ENCODE assay signal across 9 mouse cellular contexts in the genomic region with DNA sequence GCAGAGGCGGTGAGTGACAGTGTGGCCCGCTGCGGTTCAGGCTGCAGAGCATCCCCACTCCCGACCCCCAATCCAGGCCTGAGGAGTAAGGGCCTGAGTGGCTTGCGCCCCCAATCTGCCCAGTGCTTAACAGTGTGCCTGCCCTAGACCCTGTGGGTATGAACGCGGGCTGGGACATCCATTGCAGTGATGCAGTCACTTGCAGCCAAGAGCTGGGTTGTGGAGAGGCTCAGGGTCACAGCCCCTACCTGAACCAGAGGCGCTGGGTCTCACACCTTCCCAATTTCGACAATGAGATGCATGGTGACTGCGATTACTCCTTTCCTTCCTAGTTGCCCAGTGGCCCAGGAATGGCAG. TPM values are rescaled to one million over a fixed set of nuclear protein-coding genes. Genes with fewer than 3 reads are reported as not detected.
A peak's percentile ranks its signal among the peaks of the same experiment; 100 is the strongest.
DNase-seq lines count a peak whose midpoint lies in the region; ATAC-seq and TF ChIP-seq lines count a peak whose summit lies in the region.
"Had no signal": no experiment of that assay in that cellular context is flagged by ENCODE, and none has a peak within 500 bp of the region (broad histone marks: within the 10 kb centered on the region; RNA-seq: fewer than 3 reads in every experiment).

No protein-coding gene starts in this region.

- no peaks in the 10 kb centered on the region for H3K36me3 ChIP-seq in heart, embryonic 14.5 days (ENCODE audit: control insufficient read depth, insufficient read depth, low read length)
- no peaks in the 10 kb centered on the region for H3K36me3 ChIP-seq in ES-E14 (ENCODE audit: control insufficient read depth, insufficient read depth, low read length, poor library complexity, severe bottlenecking)
- H3K36me3 ChIP-seq in forebrain, postnatal 0 days (ENCODE audit: insufficient read depth), result no peaks in the 10 kb centered on the region
- no peaks in the 10 kb centered on the region for H3K36me3 ChIP-seq in liver, postnatal 0 days (replicated peaks; ENCODE audit: insufficient read depth, low read length)

- intact Hi-C loops in heart, postnatal 10 days (cut with DNase I), result no loop called here

- peak overlapping the region; percentile 71 for H3K9ac ChIP-seq in heart, embryonic 14.5 days (ENCODE audit: low read length)
- H3K9ac ChIP-seq in ES-E14 (ENCODE audit: insufficient read depth, low read depth, low read length, poor library complexity, severe bottlenecking), result 0 out of 2 replicates have a peak overlapping the region, but pooled peaks have one; percentile 33
- H3K9ac ChIP-seq in forebrain, postnatal 0 days, result peak overlapping the region; percentile 65
- H3K9ac ChIP-seq in liver, postnatal 0 days (replicated peaks), result no peak overlapping the region

- no peak overlapping the region for H3K27ac ChIP-seq in heart, embryonic 14.5 days (replicated peaks in 1 of 2; ENCODE audit: control insufficient read depth in 1 of 2, insufficient read depth in 1 of 2, low read depth in 2 of 2, low read length in 2 of 2)
- no peak overlapping the region for H3K27ac ChIP-seq in ES-E14 (ENCODE audit: insufficient read depth, low read depth, low read length, poor library complexity, severe bottlenecking)
- H3K27ac ChIP-seq in forebrain, postnatal 0 days (ENCODE audit: low read depth, low read length), result no peak overlapping the region
- no peak overlapping the region for H3K27ac ChIP-seq in liver, postnatal 0 days (ENCODE audit: low read depth)

- no peak for TF ChIP-seq CTCF in forebrain, postnatal 0 days (IDR thresholded peaks at IDR 0.05; ENCODE audit: low read depth)
- no peak for TF ChIP-seq CTCF in liver, postnatal 0 days (IDR thresholded peaks at IDR 0.05; ENCODE audit: low read depth)

- peak overlapping the region; percentile 91 for H3K4me2 ChIP-seq in heart, embryonic 14.5 days (ENCODE audit: low read length)
- H3K4me2 ChIP-seq in forebrain, postnatal 0 days (ENCODE audit: low read depth), result peak overlapping the region; percentile 85
- no peak overlapping the region for H3K4me2 ChIP-seq in liver, postnatal 0 days (ENCODE audit: low read depth, low read length)

- ATAC-seq in heart, embryonic 14.5 days (ENCODE audit: insufficient number of reproducible peaks, insufficient read depth, low FRiP score, low read depth), result no peak
- peak; percentile 69 for ATAC-seq in forebrain, postnatal 0 days
- ATAC-seq in liver, postnatal 0 days, result no peak

- DNase-seq in heart, postnatal 10 days, result no peak
- DNase-seq in ES-E14 (ENCODE audit: low read depth, low spot score), result no peak
- no peak for DNase-seq in forebrain, postnatal 0 days
- DNase-seq in liver, postnatal 0 days, result no peak
- DNase-seq in adrenal gland, postnatal 25 days, result no peak
- no peak for DNase-seq in frontal cortex, postnatal 14 days (ENCODE audit: low spot score in 2 of 2)
- DNase-seq in adrenal gland, postnatal 36 days, result no peak

- no peak for TF ChIP-seq EP300 in liver, postnatal 0 days (IDR thresholded peaks at IDR 0.05; ENCODE audit: low read depth)

- H3K9me3 ChIP-seq in heart, embryonic 14.5 days (ENCODE audit: control insufficient read depth, low read length), result no peaks in the 10 kb centered on the region
- H3K9me3 ChIP-seq in ES-E14 (ENCODE audit: control insufficient read depth, insufficient read depth, low read depth, low read length), result no peaks in the 10 kb centered on the region
- H3K9me3 ChIP-seq in forebrain, postnatal 0 days (ENCODE audit: low read length), result no peaks in the 10 kb centered on the region
- no peaks in the 10 kb centered on the region for H3K9me3 ChIP-seq in liver, postnatal 0 days (ENCODE audit: low read length)

- H3K4me1 ChIP-seq in heart, embryonic 14.5 days (ENCODE audit: control insufficient read depth in 2 of 2, insufficient read depth in 2 of 2, low read length in 2 of 2), result no peaks in the 10 kb centered on the region; a peak in 1 of 4 replicates
- 0 out of 4 replicates have a peak, but pooled peaks cover 0 to 1% of the 10 kb centered on the region in 2 experiments for H3K4me1 ChIP-seq in ES-E14 (ENCODE audit: control insufficient read depth in 2 of 2, insufficient read depth in 2 of 2, low read length in 2 of 2, poor library complexity in 1 of 2)
- peaks cover 9% of the 10 kb centered on the region; the same call in 1 of the 2 replicates for H3K4me1 ChIP-seq in forebrain, postnatal 0 days (ENCODE audit: insufficient read depth)
- H3K4me1 ChIP-seq in liver, postnatal 0 days (ENCODE audit: insufficient read depth), result 0 out of 2 replicates have a peak, but pooled peaks cover 5% of the 10 kb centered on the region

- WGBS in heart, embryonic 14.5 days, result 8% methylated on average over 10 of the region's 10 CpGs
- 9% methylated on average over 10 of the region's 10 CpGs for WGBS in forebrain, postnatal 0 days
- 3% methylated on average over 10 of the region's 10 CpGs for whole genome bisulfite sequencing in liver, postnatal 0 days (ENCODE audit: insufficient replicate concordance)

- in situ Hi-C loops in ES-E14 (cut with MboI; ENCODE audit: low sequenced_read_pairs in 2 of 2, unreplicated experiment in 2 of 2), result no loop called here

- peaks cover 39% of the 10 kb centered on the region for H3K27me3 ChIP-seq in heart, embryonic 14.5 days (ENCODE audit: control insufficient read depth, insufficient read depth, low read length)
- H3K27me3 ChIP-seq in forebrain, postnatal 0 days (ENCODE audit: insufficient read depth, low read length), result no peaks in the 10 kb centered on the region
- H3K27me3 ChIP-seq in liver, postnatal 0 days (ENCODE audit: insufficient read depth, low read length), result peaks cover 25% of the 10 kb centered on the region

- peak overlapping the region; percentile 55 for H3K4me3 ChIP-seq in heart, embryonic 14.5 days (ENCODE audit: control insufficient read depth in 1 of 2, insufficient read depth in 1 of 2, low read depth in 1 of 2, low read length in 2 of 2)
- H3K4me3 ChIP-seq in ES-E14 (ENCODE audit: insufficient read depth in 1 of 2, low read depth in 1 of 2, low read length in 2 of 2, poor library complexity in 1 of 2, severe bottlenecking in 1 of 2), result peak overlapping the region; percentile 62 to 71
- H3K4me3 ChIP-seq in forebrain, postnatal 0 days (ENCODE audit: low read depth, low read length), result peak overlapping the region; percentile 64
- H3K4me3 ChIP-seq in liver, postnatal 0 days (ENCODE audit: low read depth, low read length), result peak overlapping the region; percentile 13; the same call in 1 of the 2 replicates

TF ChIP-seq in ES-E14, 5 proteins besides CTCF, POLR2A, EP300 and RAD21:
- no peak for TF ChIP-seq MAFK (IDR thresholded peaks at IDR 0.05; ENCODE audit: insufficient read depth, low read depth, low read length)
- no peak for TF ChIP-seq ZNF384 (IDR thresholded peaks at IDR 0.05; ENCODE audit: low read depth, low read length)
- TF ChIP-seq CHD2 (IDR thresholded peaks at IDR 0.05; ENCODE audit: low read depth, low read length), result no peak
- no peak for TF ChIP-seq ZC3H11A (IDR thresholded peaks at IDR 0.05; ENCODE audit: borderline replicate concordance, low read depth, low read length)
- TF ChIP-seq HCFC1 (IDR thresholded peaks at IDR 0.05; ENCODE audit: borderline replicate concordance, insufficient read depth, low read length), result no peak

RNA-seq across cellular contexts. Expression of a gene that starts 0.6 kb away (rescaled TPM):
- 0.46 and 0.75 TPM in 2 replicates for polyA plus RNA-seq in heart, embryonic 14.5 days (2014; fragmentation: Nextera tagmentation; extraction: Ambion mirVana)
- not detected for total RNA-seq in heart, postnatal 10 days (2021)
- total RNA-seq in ES-E14 (2012; rRNA removed), result not detected in 2 replicates
- 3.5 and 5.6 TPM in 2 replicates for total RNA-seq in forebrain, postnatal 0 days (2014; rRNA removed)
- polyA plus RNA-seq in forebrain, postnatal 0 days (2015; fragmentation: Nextera tagmentation; extraction: Ambion mirVana), result 13.0 and 13.2 TPM in 2 replicates
- not detected in 2 replicates for polyA plus RNA-seq in liver, postnatal 0 days (2015; fragmentation: Nextera tagmentation; extraction: Ambion mirVana)
- 1.4 TPM in 1 of 2 replicates, not detected in the other for total RNA-seq in adrenal gland, postnatal 25 days (2021)
- 1 to 10 TPM in 1 of 2 experiments, under 1 TPM in 1; 0.73 to 1.3 TPM for total RNA-seq in adrenal gland, postnatal 36 days (2021)
- total RNA-seq: hematopoietic stem cell, adult 5-6 weeks had no signal

RNA-seq across cellular contexts. Expression of a gene that starts 5.9 kb away (rescaled TPM):
- 44.4 and 45.3 TPM in 2 replicates for polyA plus RNA-seq in heart, embryonic 14.5 days (2014; fragmentation: Nextera tagmentation; extraction: Ambion mirVana)
- total RNA-seq in heart, postnatal 10 days (2021), result 10 to 100 TPM; 27.2 to 29.3 TPM
- 16.0 and 27.9 TPM in 2 replicates for total RNA-seq in ES-E14 (2012; rRNA removed)
- total RNA-seq in forebrain, postnatal 0 days (2014; rRNA removed), result 37.5 and 40.2 TPM in 2 replicates
- polyA plus RNA-seq in forebrain, postnatal 0 days (2015; fragmentation: Nextera tagmentation; extraction: Ambion mirVana), result 37.6 and 40.3 TPM in 2 replicates
- polyA plus RNA-seq in liver, postnatal 0 days (2015; fragmentation: Nextera tagmentation; extraction: Ambion mirVana), result 30.4 and 30.5 TPM in 2 replicates
- total RNA-seq in adrenal gland, postnatal 25 days (2021), result 44.0 and 53.1 TPM in 2 replicates
- 10 to 100 TPM; 43.1 to 44.2 TPM for total RNA-seq in adrenal gland, postnatal 36 days (2021)

Comparison
In these comparisons a context has a peak if more than half of its experiments do, and no peak if none do; other contexts are left out.
1. H3K4me3 ChIP-seq: peak in every context shown above with its lines; median percentile 66 in ES-E14; 64 in forebrain, postnatal 0 days; 55 in heart, embryonic 14.5 days; 13 in liver, postnatal 0 days.